Mouse (Mus musculus): ENCODE data around the gene Slc9a9. TPM values are rescaled to one million over a fixed set of nuclear protein-coding genes. Genes with fewer than 3 reads are reported as not detected.

Slc9a9 gene
- polyA plus RNA-seq, 1 experiment from 2014 or later: 4.4 TPM

GRCm38 (mm10) chr9:95105768-95106167 is 436.1 kb downstream of the Slc9a9 start:
- no peaks in the 10 kb centered on the region for H3K4me1 ChIP-seq (replicated peaks; ENCODE audit: control insufficient read depth, insufficient read depth, low read length)
- H3K27ac ChIP-seq (ENCODE audit: low read length): no peak overlapping the region
- H3K4me3 ChIP-seq (ENCODE audit: low read length): no peak overlapping the region
- ATAC-seq (ENCODE audit: low read depth): no peak
- no peak overlapping the region for H3K4me2 ChIP-seq (ENCODE audit: low read depth, low read length)
- H3K9ac ChIP-seq (ENCODE audit: low read length): no peak overlapping the region
- H3K36me3 ChIP-seq (ENCODE audit: control insufficient read depth, insufficient read depth, low read length): no peaks in the 10 kb centered on the region
- H3K27me3 ChIP-seq (ENCODE audit: control insufficient read depth, insufficient read depth, low read depth, low read length): no peaks in the 10 kb centered on the region
- no peaks in the 10 kb centered on the region for H3K9me3 ChIP-seq (ENCODE audit: control insufficient read depth, low read length)
- 92% methylated on average over 6 of the region's 6 CpGs for WGBS

GRCm38 (mm10) chr9:95109799-95110198 is 440.1 kb downstream of the Slc9a9 start:
- H3K4me2 ChIP-seq (ENCODE audit: low read depth, low read length): no peak overlapping the region
- H3K9me3 ChIP-seq (ENCODE audit: control insufficient read depth, low read length): no peaks in the 10 kb centered on the region
- peaks cover 5% of the 10 kb centered on the region for H3K4me1 ChIP-seq (replicated peaks; ENCODE audit: control insufficient read depth, insufficient read depth, low read length)
- H3K36me3 ChIP-seq (ENCODE audit: control insufficient read depth, insufficient read depth, low read length): no peaks in the 10 kb centered on the region
- H3K4me3 ChIP-seq (ENCODE audit: low read length): no peak overlapping the region
- no peak for ATAC-seq (ENCODE audit: low read depth)
- no peaks in the 10 kb centered on the region for H3K27me3 ChIP-seq (ENCODE audit: control insufficient read depth, insufficient read depth, low read depth, low read length)
- no peak overlapping the region for H3K27ac ChIP-seq (ENCODE audit: low read length)
- no peak overlapping the region for H3K9ac ChIP-seq (ENCODE audit: low read length)

- no peak overlapping the region for H3K4me3 ChIP-seq (ENCODE audit: low read length)
- peaks cover 5% of the 10 kb centered on the region for H3K4me1 ChIP-seq (replicated peaks; ENCODE audit: control insufficient read depth, insufficient read depth, low read length)
- WGBS: 72% methylated on average over 5 of the region's 5 CpGs
- no peak for ATAC-seq (ENCODE audit: low read depth)
- H3K4me2 ChIP-seq (ENCODE audit: low read depth, low read length): no peak overlapping the region
- H3K27me3 ChIP-seq (ENCODE audit: control insufficient read depth, insufficient read depth, low read depth, low read length): no peaks in the 10 kb centered on the region
- no peak overlapping the region for H3K9ac ChIP-seq (ENCODE audit: low read length)
- H3K27ac ChIP-seq (ENCODE audit: low read length): no peak overlapping the region
- H3K36me3 ChIP-seq (ENCODE audit: control insufficient read depth, insufficient read depth, low read length): no peaks in the 10 kb centered on the region
- H3K9me3 ChIP-seq (ENCODE audit: control insufficient read depth, low read length): no peaks in the 10 kb centered on the region
Measured at GRCm38 (mm10) chr9:95110768-95111167, 441.1 kb downstream of the Slc9a9 start.

GRCm38 (mm10) chr9:95111732-95112131 is 442.0 kb downstream of the Slc9a9 start:
- Histone ChIP-seq H3K27ac (ENCODE audit: low read length) (no peak overlapping the region), H3K27me3 (ENCODE audit: control insufficient read depth, insufficient read depth, low read depth, low read length) (no peaks in the 10 kb centered on the region), H3K4me3 (ENCODE audit: low read length) (no peak overlapping the region), H3K9me3 (ENCODE audit: control insufficient read depth, low read length) (no peaks in the 10 kb centered on the region), H3K9ac (ENCODE audit: low read length) (no peak overlapping the region), H3K4me1 (replicated peaks; ENCODE audit: control insufficient read depth, insufficient read depth, low read length) (peaks cover 5% of the 10 kb centered on the region), H3K36me3 (ENCODE audit: control insufficient read depth, insufficient read depth, low read length) (no peaks in the 10 kb centered on the region), H3K4me2 (ENCODE audit: low read depth, low read length) (no peak overlapping the region)
- ATAC-seq (ENCODE audit: low read depth): no peak
- WGBS: 42% methylated on average over 1 of the region's 1 CpGs

GRCm38 (mm10) chr9:95113157-95114135 is 443.7 kb downstream of the Slc9a9 start:
- peaks cover 5% of the 10 kb centered on the region for H3K4me1 ChIP-seq (replicated peaks; ENCODE audit: control insufficient read depth, insufficient read depth, low read length)
- H3K9me3 ChIP-seq (ENCODE audit: control insufficient read depth, low read length): no peaks in the 10 kb centered on the region
- no peak overlapping the region for H3K9ac ChIP-seq (ENCODE audit: low read length)
- H3K36me3 ChIP-seq (ENCODE audit: control insufficient read depth, insufficient read depth, low read length): no peaks in the 10 kb centered on the region
- H3K27ac ChIP-seq (ENCODE audit: low read length): no peak overlapping the region
- H3K4me2 ChIP-seq (ENCODE audit: low read depth, low read length): no peak overlapping the region
- no peaks in the 10 kb centered on the region for H3K27me3 ChIP-seq (ENCODE audit: control insufficient read depth, insufficient read depth, low read depth, low read length)
- ATAC-seq (ENCODE audit: low read depth): peak; percentile 54
- WGBS: 31% methylated on average over 12 of the region's 12 CpGs
- H3K4me3 ChIP-seq (ENCODE audit: low read length): no peak overlapping the region

GRCm38 (mm10) chr9:95120062-95120461 is 450.4 kb downstream of the Slc9a9 start:
- 34% methylated on average over 4 of the region's 4 CpGs for whole genome bisulfite sequencing
- Histone ChIP-seq H3K4me2 (ENCODE audit: low read depth, low read length) (no peak overlapping the region), H3K9me3 (ENCODE audit: control insufficient read depth, low read length) (no peaks in the 10 kb centered on the region), H3K36me3 (ENCODE audit: control insufficient read depth, insufficient read depth, low read length) (no peaks in the 10 kb centered on the region), H3K27ac (ENCODE audit: low read length) (no peak overlapping the region), H3K4me1 (replicated peaks; ENCODE audit: control insufficient read depth, insufficient read depth, low read length) (peaks cover 12% of the 10 kb centered on the region), H3K27me3 (ENCODE audit: control insufficient read depth, insufficient read depth, low read depth, low read length) (no peaks in the 10 kb centered on the region), H3K9ac (ENCODE audit: low read length) (no peak overlapping the region), H3K4me3 (ENCODE audit: low read length) (no peak overlapping the region)
- ATAC-seq (ENCODE audit: low read depth): no peak

GRCm38 (mm10) chr9:95121151-95121835 is 451.6 kb downstream of the Slc9a9 start:
- H3K4me1 ChIP-seq (replicated peaks; ENCODE audit: control insufficient read depth, insufficient read depth, low read length): peaks cover 12% of the 10 kb centered on the region
- H3K27me3 ChIP-seq (ENCODE audit: control insufficient read depth, insufficient read depth, low read depth, low read length): no peaks in the 10 kb centered on the region
- WGBS: 25% methylated on average over 11 of the region's 11 CpGs
- ATAC-seq (ENCODE audit: low read depth): peak; percentile 86
- H3K4me3 ChIP-seq (ENCODE audit: low read length): no peak overlapping the region
- no peaks in the 10 kb centered on the region for H3K36me3 ChIP-seq (ENCODE audit: control insufficient read depth, insufficient read depth, low read length)
- H3K9me3 ChIP-seq (ENCODE audit: control insufficient read depth, low read length): no peaks in the 10 kb centered on the region
- no peak overlapping the region for H3K4me2 ChIP-seq (ENCODE audit: low read depth, low read length)
- 0 out of 2 replicates have a peak overlapping the region, but pooled peaks have one; percentile 31 for H3K9ac ChIP-seq (ENCODE audit: low read length)
- H3K27ac ChIP-seq (ENCODE audit: low read length): 0 out of 2 replicates have a peak overlapping the region, but pooled peaks have one; percentile 10

GRCm38 (mm10) chr9:95125683-95126082 is 456.0 kb downstream of the Slc9a9 start:
- H3K27me3 ChIP-seq (ENCODE audit: control insufficient read depth, insufficient read depth, low read depth, low read length): no peaks in the 10 kb centered on the region
- no peaks in the 10 kb centered on the region for H3K36me3 ChIP-seq (ENCODE audit: control insufficient read depth, insufficient read depth, low read length)
- H3K4me3 ChIP-seq (ENCODE audit: low read length): no peak overlapping the region
- 90% methylated on average over 1 of the region's 1 CpGs for WGBS
- H3K9ac ChIP-seq (ENCODE audit: low read length): no peak overlapping the region
- H3K27ac ChIP-seq (ENCODE audit: low read length): no peak overlapping the region
- H3K4me2 ChIP-seq (ENCODE audit: low read depth, low read length): no peak overlapping the region
- ATAC-seq (ENCODE audit: low read depth): no peak
- peaks cover 11% of the 10 kb centered on the region for H3K4me1 ChIP-seq (replicated peaks; ENCODE audit: control insufficient read depth, insufficient read depth, low read length)
- no peaks in the 10 kb centered on the region for H3K9me3 ChIP-seq (ENCODE audit: control insufficient read depth, low read length)

- peaks cover 6% of the 10 kb centered on the region; the same call in 1 of the 2 replicates for H3K4me1 ChIP-seq (replicated peaks; ENCODE audit: control insufficient read depth, insufficient read depth, low read length)
- H3K27me3 ChIP-seq (ENCODE audit: control insufficient read depth, insufficient read depth, low read depth, low read length): no peaks in the 10 kb centered on the region
- H3K36me3 ChIP-seq (ENCODE audit: control insufficient read depth, insufficient read depth, low read length): no peaks in the 10 kb centered on the region
- no peaks in the 10 kb centered on the region for H3K9me3 ChIP-seq (ENCODE audit: control insufficient read depth, low read length)
- no peak overlapping the region for H3K9ac ChIP-seq (ENCODE audit: low read length)
- no peak overlapping the region for H3K4me2 ChIP-seq (ENCODE audit: low read depth, low read length)
- WGBS: 38% methylated on average over 2 of the region's 2 CpGs
- H3K4me3 ChIP-seq (ENCODE audit: low read length): no peak overlapping the region
- H3K27ac ChIP-seq (ENCODE audit: low read length): no peak overlapping the region
- peak; percentile 75 for ATAC-seq (ENCODE audit: low read depth)
Measured at GRCm38 (mm10) chr9:95127774-95128173, 458.1 kb downstream of the Slc9a9 start.

Measured in lung, embryonic 16.5 days (tissue).